Mouse (Mus musculus): Measurements from ENCODE around the gene Kctd12b. TPM values are rescaled to one million over a fixed set of nuclear protein-coding genes. Genes with fewer than 3 reads are reported as not detected.
"Not testable (repeated sequence)": the region's sequence is repeated elsewhere in the genome, so short reads cannot be mapped to it uniquely, and the experiment has no call there.

Kctd12b gene
- polyA plus RNA-seq (2016; fragmentation: Nextera tagmentation; extraction: Ambion mirVana): 3.8 and 4.1 TPM in 2 replicates

GRCm38 (mm10) chrX:153695782-153696395 is at the start of gene Kctd12b:
Kctd12b (minus strand) TSS chrX:153696391.
- 25% methylated on average over 11 of the region's 11 CpGs for WGBS
- ATAC-seq (ENCODE audit: insufficient number of reproducible peaks, low FRiP score): no peak
- Histone ChIP-seq H3K9ac (peak within 1 kb of the TSS; percentile 40; the same call in 1 of the 2 replicates), H3K4me2 (peak within 1 kb of the TSS; percentile 59), H3K9me3 (replicated peaks) (no peaks in the 10 kb centered on the region), H3K36me3 (no peaks in the 10 kb centered on the region), H3K4me1 (replicated peaks) (no peaks in the 10 kb centered on the region), H3K27me3 (replicated peaks) (no peaks in the 10 kb centered on the region), H3K27ac (ENCODE audit: poor library complexity, severe bottlenecking) (peak within 1 kb of the TSS; percentile 51), H3K4me3 (peak within 1 kb of the TSS; percentile 46)

DNA sequence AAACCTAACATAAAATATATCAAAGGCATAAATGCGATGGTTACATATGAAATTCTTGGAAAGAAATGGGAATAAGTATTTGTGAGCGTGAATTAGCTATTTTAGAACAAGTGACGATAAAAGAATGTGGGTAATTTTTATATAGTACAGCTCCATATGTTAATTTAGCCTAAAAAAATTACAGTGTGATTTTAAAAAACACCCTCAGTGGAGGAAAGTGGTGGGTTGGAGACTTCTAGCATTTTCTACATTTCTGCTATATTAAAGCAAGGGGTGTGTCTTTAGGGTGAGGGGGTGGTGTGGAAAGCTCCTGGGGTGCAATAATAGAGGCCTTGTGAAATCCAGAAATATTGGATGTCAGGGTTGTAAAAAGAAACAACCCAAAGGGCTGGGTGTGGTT is 46.3 kb upstream of the Kctd12b start:
- H3K27ac ChIP-seq (ENCODE audit: poor library complexity, severe bottlenecking): no peak overlapping the region
- 84% methylated on average over 3 of the region's 3 CpGs for WGBS

GRCm38 (mm10) chrX:153735697-153736096 is 39.5 kb upstream of the Kctd12b start:
- ATAC-seq (ENCODE audit: insufficient number of reproducible peaks, low FRiP score): no peak
- 57% methylated on average over 4 of the region's 4 CpGs for WGBS
- Histone ChIP-seq H3K4me2 (no peak overlapping the region), H3K27me3 (replicated peaks) (no peaks in the 10 kb centered on the region), H3K27ac (ENCODE audit: poor library complexity, severe bottlenecking) (no peak overlapping the region), H3K9ac (no peak overlapping the region), H3K36me3 (peaks cover 19% of the 10 kb centered on the region), H3K4me3 (no peak overlapping the region), H3K4me1 (replicated peaks) (no peaks in the 10 kb centered on the region), H3K9me3 (replicated peaks) (no peaks in the 10 kb centered on the region)

More for the DNA sequence above, 46.3 kb upstream of the Kctd12b start:
- no peak overlapping the region for H3K4me2 ChIP-seq
- H3K27me3 ChIP-seq (replicated peaks): no peaks in the 10 kb centered on the region
- peaks cover 4% of the 10 kb centered on the region; the same call in 1 of the 2 replicates for H3K36me3 ChIP-seq
- no peak overlapping the region for H3K4me3 ChIP-seq
- no peak for ATAC-seq (ENCODE audit: insufficient number of reproducible peaks, low FRiP score)
- H3K9ac ChIP-seq: no peak overlapping the region
- no peaks in the 10 kb centered on the region for H3K4me1 ChIP-seq (replicated peaks)
- no peaks in the 10 kb centered on the region for H3K9me3 ChIP-seq (replicated peaks)

DNA sequence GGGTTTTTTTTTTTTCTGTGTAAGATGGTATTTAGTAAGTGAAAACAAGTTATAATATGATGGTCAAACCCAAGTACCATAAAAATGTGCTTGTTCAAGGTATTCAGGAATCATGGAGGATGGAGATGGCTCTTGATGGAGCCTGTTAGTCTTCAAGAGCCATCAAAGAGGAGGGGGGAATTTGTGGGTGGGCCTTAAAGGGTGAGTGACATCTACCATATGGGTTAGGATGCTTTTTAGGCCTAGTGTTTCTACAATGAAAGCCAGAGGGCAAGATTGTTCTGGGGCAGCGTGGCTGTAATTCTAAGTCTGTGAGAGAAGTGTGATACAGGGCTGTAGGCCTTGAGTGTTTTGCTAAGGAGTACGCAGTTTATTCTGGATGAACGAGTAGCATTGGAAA is 28.2 kb upstream of the Kctd12b start:
- Histone ChIP-seq H3K4me1 (replicated peaks) (no peaks in the 10 kb centered on the region), H3K9ac (no peak overlapping the region), H3K27me3 (replicated peaks) (no peaks in the 10 kb centered on the region), H3K4me2 (peak overlapping the region; percentile 64), H3K4me3 (peak overlapping the region; percentile 40), H3K9me3 (replicated peaks) (no peaks in the 10 kb centered on the region), H3K36me3 (no peaks in the 10 kb centered on the region), H3K27ac (ENCODE audit: poor library complexity, severe bottlenecking) (no peak overlapping the region)
- ATAC-seq (ENCODE audit: insufficient number of reproducible peaks, low FRiP score): no peak
- 42% methylated on average over 3 of the region's 3 CpGs for WGBS

GRCm38 (mm10) chrX:153723110-153723916 is 27.1 kb upstream of the Kctd12b start, which contains the start of gene Nbdy:
Nbdy (plus strand) TSS chrX:153723590.
- Histone ChIP-seq H3K4me2 (peak within 1 kb of the TSS; percentile 64), H3K4me1 (replicated peaks) (no peaks in the 10 kb centered on the region), H3K36me3 (no peaks in the 10 kb centered on the region), H3K9ac (peak within 1 kb of the TSS; percentile 74), H3K4me3 (peak within 1 kb of the TSS; percentile 65), H3K27ac (ENCODE audit: poor library complexity, severe bottlenecking) (peak within 1 kb of the TSS; percentile 73; the same call in 1 of the 2 replicates), H3K9me3 (replicated peaks) (no peaks in the 10 kb centered on the region), H3K27me3 (replicated peaks) (no peaks in the 10 kb centered on the region)
- ATAC-seq (ENCODE audit: insufficient number of reproducible peaks, low FRiP score): peak; percentile 83
- WGBS: 7% methylated on average over 32 of the region's 32 CpGs

DNA sequence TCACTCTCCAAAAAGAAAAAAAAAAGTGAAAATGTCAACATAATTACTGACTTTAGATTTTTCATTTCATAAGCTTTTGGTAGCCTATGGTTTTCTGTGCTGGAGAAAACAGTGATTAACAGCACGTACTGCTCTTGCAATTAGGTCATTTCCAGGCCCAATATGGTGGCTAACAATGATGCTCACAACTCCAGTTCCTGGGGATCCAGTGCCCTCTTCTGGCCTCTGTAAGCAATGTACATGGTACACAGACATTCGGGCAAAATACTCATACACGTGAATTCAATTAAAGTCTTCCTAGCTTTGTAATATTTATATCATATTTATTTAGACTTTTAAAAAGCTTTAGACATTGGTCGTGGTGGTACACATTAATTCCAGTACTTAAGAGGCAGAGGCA is 23.4 kb upstream of the Kctd12b start:
- Histone ChIP-seq H3K9me3 (replicated peaks) (no peaks in the 10 kb centered on the region), H3K4me1 (replicated peaks) (no peaks in the 10 kb centered on the region), H3K27ac (ENCODE audit: poor library complexity, severe bottlenecking) (no peak overlapping the region), H3K4me3 (no peak overlapping the region), H3K4me2 (no peak overlapping the region), H3K36me3 (no peaks in the 10 kb centered on the region), H3K27me3 (replicated peaks) (no peaks in the 10 kb centered on the region), H3K9ac (no peak overlapping the region)
- ATAC-seq (ENCODE audit: insufficient number of reproducible peaks, low FRiP score): no peak
- WGBS: 32% methylated on average over 4 of the region's 4 CpGs

- ATAC-seq (ENCODE audit: insufficient number of reproducible peaks, low FRiP score): no peak
- Histone ChIP-seq H3K36me3 (no peaks in the 10 kb centered on the region), H3K4me3 (no peak overlapping the region), H3K27me3 (replicated peaks) (no peaks in the 10 kb centered on the region), H3K4me1 (replicated peaks) (no peaks in the 10 kb centered on the region), H3K9ac (no peak overlapping the region), H3K9me3 (replicated peaks) (no peaks in the 10 kb centered on the region), H3K27ac (ENCODE audit: poor library complexity, severe bottlenecking) (no peak overlapping the region), H3K4me2 (no peak overlapping the region)
- WGBS: 84% methylated on average over 2 of the region's 2 CpGs
Measured at GRCm38 (mm10) chrX:153716716-153717115, 20.5 kb upstream of the Kctd12b start.

DNA sequence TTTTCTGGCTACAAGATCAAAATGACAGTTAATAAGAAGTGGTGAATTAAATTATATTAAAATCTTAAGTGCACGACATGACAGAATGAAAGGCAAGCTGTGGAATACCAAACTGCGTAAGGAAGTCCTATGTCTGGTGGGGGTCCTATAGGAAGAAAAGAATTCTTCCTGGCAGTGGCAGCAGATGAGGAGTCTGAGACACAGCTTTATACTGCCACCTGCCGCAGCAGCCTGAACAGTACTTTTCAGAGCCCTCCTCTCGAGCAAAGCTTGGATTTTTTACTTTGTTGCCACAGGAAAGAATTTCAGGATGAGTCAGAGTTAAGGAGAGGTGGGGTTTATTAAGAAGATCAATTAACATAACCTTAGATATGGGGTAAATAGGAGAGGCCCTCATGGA is 11.5 kb upstream of the Kctd12b start:
- Histone ChIP-seq H3K27me3 (replicated peaks) (no peaks in the 10 kb centered on the region), H3K36me3 (no peaks in the 10 kb centered on the region), H3K4me2 (no peak overlapping the region), H3K9me3 (replicated peaks) (no peaks in the 10 kb centered on the region), H3K27ac (ENCODE audit: poor library complexity, severe bottlenecking) (no peak overlapping the region), H3K4me1 (replicated peaks) (no peaks in the 10 kb centered on the region), H3K9ac (no peak overlapping the region), H3K4me3 (no peak overlapping the region)
- WGBS: 28% methylated on average over 4 of the region's 4 CpGs
- ATAC-seq (ENCODE audit: insufficient number of reproducible peaks, low FRiP score): no peak

- Histone ChIP-seq H3K9ac (no peak overlapping the region), H3K4me3 (no peak overlapping the region), H3K27ac (ENCODE audit: poor library complexity, severe bottlenecking) (no peak overlapping the region), H3K4me2 (no peak overlapping the region), H3K4me1 (replicated peaks) (no peaks in the 10 kb centered on the region), H3K9me3 (replicated peaks) (no peaks in the 10 kb centered on the region), H3K36me3 (no peaks in the 10 kb centered on the region), H3K27me3 (replicated peaks) (no peaks in the 10 kb centered on the region)
- no peak for ATAC-seq (ENCODE audit: insufficient number of reproducible peaks, low FRiP score)
- 73% methylated on average over 3 of the region's 3 CpGs for WGBS
Measured at GRCm38 (mm10) chrX:153700463-153700862, 4.3 kb upstream of the Kctd12b start.

- H3K4me3 ChIP-seq; H3K36me3 ChIP-seq; H3K9me3 ChIP-seq (replicated peaks); H3K4me2 ChIP-seq; H3K9ac ChIP-seq; H3K4me1 ChIP-seq (replicated peaks); H3K27me3 ChIP-seq (replicated peaks); ATAC-seq (ENCODE audit: insufficient number of reproducible peaks, low FRiP score); H3K27ac ChIP-seq (ENCODE audit: poor library complexity, severe bottlenecking): not testable (repeated sequence)
- WGBS: 76% methylated on average over 2 of the region's 2 CpGs
Measured at GRCm38 (mm10) chrX:153668233-153668632, 28.0 kb downstream of the Kctd12b start.

GRCm38 (mm10) chrX:153664903-153665302 is 31.3 kb downstream of the Kctd12b start:
- Histone ChIP-seq H3K27ac (ENCODE audit: poor library complexity, severe bottlenecking) (no peak overlapping the region), H3K27me3 (replicated peaks) (no peaks in the 10 kb centered on the region), H3K4me3 (no peak overlapping the region), H3K9ac (no peak overlapping the region), H3K4me2 (no peak overlapping the region), H3K4me1 (replicated peaks) (no peaks in the 10 kb centered on the region), H3K9me3 (replicated peaks) (no peaks in the 10 kb centered on the region), H3K36me3 (no peaks in the 10 kb centered on the region)
- 71% methylated on average over 3 of the region's 3 CpGs for WGBS
- no peak for ATAC-seq (ENCODE audit: insufficient number of reproducible peaks, low FRiP score)
